Mouse (Mus musculus) right cerebral cortex, postnatal 10 days (tissue): Measurements from ENCODE around the gene Syp.
A peak's percentile ranks its signal among the peaks of the same experiment; 100 is the strongest.

ENCODE experiments used
- DNase-seq, 2 experiments: peaks; one replicate each; pipeline ENCODE4 v3.0.0; 2021; ENCODE audit warnings: low spot score in 2 of 2

Syp gene

GRCm38 (mm10) chrX:7662936-7663335 lies 24.7 kb downstream of the Syp start:
- no peak for DNase-seq

GRCm38 (mm10) chrX:7664791-7665190 lies 26.5 kb downstream of the Syp start:
- no peak for DNase-seq

GRCm38 (mm10) chrX:7665739-7666502 lies 27.6 kb downstream of the Syp start:
- DNase-seq, result no peak

- DNase-seq, result peak; percentile 60 to 62
Observed at GRCm38 (mm10) chrX:7670390-7670881, 32.2 kb downstream of the Syp start.

GRCm38 (mm10) chrX:7670921-7671623 lies 32.8 kb downstream of the Syp start, which contains the start of gene Plp2:
TSS of gene Plp2 (minus strand) at chrX:7671390.
- peak in 1 of 2 experiments; percentile 58 for DNase-seq

- DNase-seq, result no peak
Observed at GRCm38 (mm10) chrX:7672739-7673138, 34.5 kb downstream of the Syp start.

- DNase-seq, result no peak
Observed at GRCm38 (mm10) chrX:7673578-7674281, 35.5 kb downstream of the Syp start.

- DNase-seq, result peak; percentile 46 to 53
Observed at GRCm38 (mm10) chrX:7674284-7675000, 36.2 kb downstream of the Syp start.

- DNase-seq, result no peak
Observed at GRCm38 (mm10) chrX:7675001-7675380, 36.7 kb downstream of the Syp start.

- no peak for DNase-seq
Observed at GRCm38 (mm10) chrX:7678986-7679385, 40.7 kb downstream of the Syp start.

- peak; percentile 83 to 86 for DNase-seq
Observed at GRCm38 (mm10) chrX:7679405-7680056, 41.3 kb downstream of the Syp start.

- DNase-seq, result no peak
Observed at GRCm38 (mm10) chrX:7680057-7680412, 41.8 kb downstream of the Syp start.

- no peak for DNase-seq
Observed at GRCm38 (mm10) chrX:7680864-7681263, 42.6 kb downstream of the Syp start, which contains the start of gene Magix. TSS of gene Magix (minus strand) at chrX:7681251.

GRCm38 (mm10) chrX:7688321-7688720 lies 50.0 kb downstream of the Syp start:
- no peak for DNase-seq

- DNase-seq, result no peak
Observed at GRCm38 (mm10) chrX:7690486-7690885, 52.2 kb downstream of the Syp start.

GRCm38 (mm10) chrX:7692862-7693261 lies 54.6 kb downstream of the Syp start:
- DNase-seq, result no peak

- DNase-seq, result no peak
Observed at GRCm38 (mm10) chrX:7696520-7696919, 58.2 kb downstream of the Syp start.

GRCm38 (mm10) chrX:7696954-7697381 lies 58.7 kb downstream of the Syp start, which contains the start of gene Gpkow:
TSS of gene Gpkow (plus strand) at chrX:7697131.
- peak; percentile 88 to 93 for DNase-seq
